Mouse (Mus musculus) cerebral cortex, adult 2 months (tissue): ENCODE results near the gene Nup54.

Experiments
- WGBS: fragments of 180-500 bp; shearing (Covaris S2); methylation state at CpG from one replicate; pipeline ENCODE4 v1.1.7; 2018; 5-methylcytosine and 5-hydroxymethylcytosine counted together

Gene Nup54

GRCm38 (mm10) chr5:92376795-92377405 lies 58.1 kb downstream of the Nup54 start:
- 57% methylated on average over 13 of the region's 13 CpGs for WGBS

- WGBS = 86% methylated on average over 17 of the region's 17 CpGs
Measured at GRCm38 (mm10) chr5:92375368-92375767, 59.7 kb downstream of the Nup54 start.

GRCm38 (mm10) chr5:92374721-92375142 lies 60.3 kb downstream of the Nup54 start:
- WGBS = 68% methylated on average over 6 of the region's 6 CpGs

- 81% methylated on average over 2 of the region's 2 CpGs for WGBS
Measured at GRCm38 (mm10) chr5:92372605-92373004, 62.4 kb downstream of the Nup54 start.

- WGBS = 65% methylated on average over 14 of the region's 14 CpGs
Measured at GRCm38 (mm10) chr5:92371361-92371976, 63.5 kb downstream of the Nup54 start.

GRCm38 (mm10) chr5:92370891-92371290 lies 64.1 kb downstream of the Nup54 start:
- 80% methylated on average over 6 of the region's 6 CpGs for WGBS

GRCm38 (mm10) chr5:92370392-92370791 lies 64.6 kb downstream of the Nup54 start:
- 90% methylated on average over 6 of the region's 6 CpGs for WGBS

GRCm38 (mm10) chr5:92369151-92369994 lies 65.6 kb downstream of the Nup54 start:
- 37% methylated on average over 13 of the region's 13 CpGs for WGBS

- WGBS = 44% methylated on average over 10 of the region's 10 CpGs
Measured at GRCm38 (mm10) chr5:92368392-92368791, 66.6 kb downstream of the Nup54 start.

- WGBS = 96% methylated on average over 6 of the region's 6 CpGs
Measured at GRCm38 (mm10) chr5:92366565-92366964, 68.5 kb downstream of the Nup54 start.
